Mouse (Mus musculus) hindbrain, postnatal 0 days (tissue): ENCODE measurements around the gene Ankrd23. TPM values are rescaled to one million over a fixed set of nuclear protein-coding genes. Genes with fewer than 3 reads are reported as not detected.

Experiments
- ATAC-seq: fragments of 200-750 bp; cut with Nextera tagmentation; 2 replicates; pipeline ENCODE4 v1.8.0; 2017; ENCODE audit warnings: mild to moderate bottlenecking, moderate TSS enrichment, moderate library complexity
- DNase-seq: peaks from one replicate; pipeline ENCODE4 v3.0.0-alpha.2; 2015; ENCODE audit warnings: low spot score
- H3K27ac ChIP-seq: fragments of 300-500 bp; sonication (generic); 2 replicates; pipeline ENCODE4 v1.5.1; 2014; ENCODE audit warnings: mild to moderate bottlenecking
- H3K27me3 ChIP-seq: fragments of 300-500 bp; sonication (generic); 2 replicates; pipeline ENCODE4 v1.6.1; 2014; ENCODE audit warnings: low read length, mixed read lengths; ENCODE audit not compliant: insufficient read depth
- H3K36me3 ChIP-seq: fragments of 300-500 bp; sonication (generic); 2 replicates; pipeline ENCODE4 v1.6.1; 2014; ENCODE audit warnings: low read length, mixed read lengths; ENCODE audit not compliant: insufficient read depth
- H3K4me1 ChIP-seq: fragments of 300-500 bp; sonication (generic); 2 replicates; pipeline ENCODE4 v1.6.1; 2014; ENCODE audit warnings: antibody characterized with exemption, low read length, mixed read lengths; ENCODE audit not compliant: insufficient read depth
- H3K4me2 ChIP-seq: fragments of 300-500 bp; sonication (generic); 2 replicates; pipeline ENCODE4 v1.6.1; 2014; ENCODE audit warnings: low read depth, mild to moderate bottlenecking, low read length, moderate library complexity, mixed read lengths
- H3K4me3 ChIP-seq: fragments of 300-500 bp; sonication (generic); 2 replicates; pipeline ENCODE4 v1.5.1; 2014; ENCODE audit warnings: low read length
- H3K9ac ChIP-seq: fragments of 300-500 bp; sonication (generic); replicated peaks from 2 replicates; pipeline ENCODE4 v1.6.1; 2014; ENCODE audit warnings: mild to moderate bottlenecking, low read length, moderate library complexity, mixed read lengths
- H3K9me3 ChIP-seq: fragments of 300-500 bp; sonication (generic); 2 replicates; pipeline ENCODE4 v1.6.1; 2016; ENCODE audit warnings: low read length, mixed read lengths
- CTCF ChIP-seq: IDR thresholded peaks from 2 replicates; pipeline ENCODE4 v1.5.1; 2016; ENCODE audit warnings: antibody characterized with exemption, control low read depth, low read depth
- WGBS: fragments of 180-500 bp; shearing (Covaris S2); extraction: QIAGEN DNeasy Blood & Tissue Kit; methylation state at CpG from one replicate; pipeline ENCODE4 v1.1.7; 2014; 5-methylcytosine and 5-hydroxymethylcytosine counted together
- polyA plus RNA-seq: library from polyadenylated mRNA; unstranded; fragments of >200 nt; fragmentation: Nextera tagmentation; extraction: Ambion mirVana; gene quantifications from 2 replicates; pipeline ENCODE4 v1.2.1, GENCODE M21; 2015
- total RNA-seq: library from RNA; depleted of rRNA; stranded (reverse); fragments of >200 nt; gene quantifications from 2 replicates; pipeline ENCODE4 v1.2.3, GENCODE M21; 2014

Gene Ankrd23
- total and polyA plus RNA-seq, 2 experiments from 2014 or later = 11.2 to 11.5 TPM

DNA sequence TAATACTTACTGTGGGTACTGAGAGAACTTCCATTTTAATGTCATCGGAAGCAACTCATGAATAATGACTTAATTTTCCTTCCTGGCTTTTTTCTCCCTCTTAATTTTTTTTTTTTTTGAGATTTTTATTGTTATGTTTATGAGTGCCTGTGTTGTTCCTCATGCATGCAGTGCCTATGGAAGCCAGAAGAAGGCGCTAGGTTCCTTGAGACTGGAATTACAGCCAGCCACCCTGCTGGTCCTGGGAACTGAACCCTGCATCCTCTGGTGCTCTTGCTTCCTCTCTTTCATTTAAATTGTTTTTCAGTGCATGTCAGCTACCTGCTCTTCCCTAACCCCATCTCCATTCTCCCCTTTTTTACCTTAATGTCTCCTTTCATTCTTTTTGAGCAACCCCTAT is 23.0 kb downstream of the Ankrd23 start:
- no peak overlapping the region for H3K9ac ChIP-seq
- 17% methylated on average over 2 of the region's 2 CpGs for WGBS

DNA sequence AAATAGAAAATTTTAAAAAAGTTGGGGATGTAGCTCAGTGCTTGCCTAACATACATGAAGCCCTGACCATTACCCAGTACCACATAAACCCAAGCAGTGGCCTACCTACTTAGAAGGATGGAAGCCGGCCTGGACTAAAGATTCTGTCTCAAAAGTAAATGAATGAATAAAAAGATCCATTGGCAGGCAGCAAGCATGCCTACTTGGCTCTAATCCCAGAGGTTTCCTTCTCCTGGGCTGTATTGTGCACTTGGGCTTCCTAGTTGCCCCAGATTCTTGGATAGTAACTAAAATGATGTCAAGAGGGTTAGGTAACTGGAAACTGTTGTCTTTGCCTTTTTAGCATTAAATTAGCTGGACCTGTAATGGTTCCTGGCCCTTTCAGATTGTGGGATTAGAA is 23.4 kb downstream of the Ankrd23 start:
- Histone ChIP-seq H3K4me1 (peaks cover 20% of the 10 kb centered on the region), H3K4me2 (peak overlapping the region; percentile 87), H3K27ac (peak overlapping the region; percentile 97; the same call in 1 of the 2 replicates), H3K9me3 (no peaks in the 10 kb centered on the region), H3K9ac (peak overlapping the region; percentile 83), H3K4me3 (peak overlapping the region; percentile 93), H3K36me3 (no peaks in the 10 kb centered on the region), H3K27me3 (no peaks in the 10 kb centered on the region)
- DNase-seq (peak; percentile 52), ATAC-seq (no peak)
- 5% methylated on average over 1 of the region's 1 CpGs for WGBS
- no peak for TF ChIP-seq CTCF

More for the DNA sequence above, 23.0 kb downstream of the Ankrd23 start:
- ATAC-seq = no peak
- Histone ChIP-seq H3K36me3 (0 out of 2 replicates have a peak, but pooled peaks cover 2% of the 10 kb centered on the region), H3K9me3 (no peaks in the 10 kb centered on the region), H3K4me3 (peak overlapping the region; percentile 93), H3K27ac (no peak overlapping the region), H3K4me2 (peak overlapping the region; percentile 87), H3K4me1 (peaks cover 20% of the 10 kb centered on the region), H3K27me3 (no peaks in the 10 kb centered on the region)
- TF ChIP-seq CTCF = peak; percentile 74
- DNase-seq = peak; percentile 74

DNA sequence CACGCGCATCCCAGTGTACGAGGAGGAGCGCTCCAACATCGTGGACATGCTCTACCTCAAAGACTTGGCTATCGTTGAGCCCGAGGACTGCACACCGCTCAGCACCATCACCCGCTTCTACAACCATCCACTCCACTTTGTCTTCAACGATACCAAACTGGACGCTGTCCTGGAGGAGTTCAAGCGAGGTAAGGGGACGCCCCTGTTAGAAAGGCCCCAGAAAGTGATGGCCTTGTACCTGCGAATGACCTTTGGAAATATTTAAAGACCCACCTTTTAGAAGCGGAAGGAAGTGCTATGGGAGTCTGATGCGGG is 23.8 kb downstream of the Ankrd23 start:
- Histone ChIP-seq H3K27ac (peak overlapping the region; percentile 97), H3K4me3 (peak overlapping the region; percentile 93), H3K9me3 (no peaks in the 10 kb centered on the region), H3K27me3 (no peaks in the 10 kb centered on the region), H3K4me1 (peaks cover 20% of the 10 kb centered on the region), H3K36me3 (peaks cover under 1% of the 10 kb centered on the region; the same call in 1 of the 2 replicates), H3K4me2 (peak overlapping the region; percentile 87), H3K9ac (peak overlapping the region; percentile 83)
- ATAC-seq = no peak
- DNase-seq = no peak
- no peak for TF ChIP-seq CTCF
- WGBS = under 1% methylated on average over 16 of the region's 16 CpGs

DNA sequence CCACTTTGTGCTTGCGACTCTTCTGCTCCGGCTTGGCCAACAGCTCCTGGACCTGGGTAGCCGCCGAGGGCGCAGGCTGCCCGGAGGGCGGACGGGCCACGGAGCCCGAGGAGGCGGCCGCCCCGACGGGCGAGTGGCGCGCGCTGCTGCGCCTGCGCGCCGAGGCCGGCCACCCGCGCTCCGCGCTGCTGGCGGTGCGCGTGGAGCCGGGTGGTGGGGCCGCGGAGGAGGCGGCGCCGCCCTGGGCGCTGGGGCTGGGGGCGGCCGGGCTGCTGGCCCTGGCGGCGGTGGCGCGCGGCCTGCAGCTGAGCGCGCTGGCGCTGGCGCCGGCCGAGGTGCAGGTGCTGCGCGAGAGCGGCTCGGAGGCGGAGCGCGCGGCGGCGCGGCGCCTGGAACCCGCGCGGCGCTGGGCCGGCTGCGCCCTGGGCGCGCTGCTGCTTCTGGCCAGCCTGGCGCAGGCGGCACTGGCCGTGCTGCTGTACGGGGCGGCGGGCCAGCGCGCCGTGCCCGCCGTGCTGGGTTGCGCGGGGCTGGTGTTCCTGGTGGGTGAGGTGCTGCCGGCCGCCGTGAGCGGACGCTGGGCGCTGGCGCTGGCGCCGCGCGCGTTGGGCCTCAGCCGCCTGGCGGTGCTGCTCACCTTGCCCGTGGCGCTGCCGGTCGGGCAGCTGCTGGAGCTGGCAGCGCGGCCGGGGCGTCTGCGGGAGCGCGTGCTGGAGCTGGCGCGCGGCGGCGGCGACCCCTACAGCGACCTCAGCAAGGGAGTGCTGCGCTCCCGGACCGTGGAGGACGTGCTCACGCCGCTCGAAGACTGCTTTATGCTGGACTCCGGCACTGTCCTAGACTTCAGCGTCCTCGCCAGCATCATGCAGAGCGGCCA is 24.4 kb downstream of the Ankrd23 start:
- peak overlapping the region; percentile 93 for H3K4me3 ChIP-seq
- H3K4me2 ChIP-seq = peak overlapping the region; percentile 87
- ATAC-seq = peak; percentile 67
- H3K27ac ChIP-seq = peak overlapping the region; percentile 97
- H3K9ac ChIP-seq = peak overlapping the region; percentile 83
- no peaks in the 10 kb centered on the region for H3K27me3 ChIP-seq
- no peaks in the 10 kb centered on the region for H3K9me3 ChIP-seq
- no peak for TF ChIP-seq CTCF
- DNase-seq = peak; percentile 75
- peaks cover 6% of the 10 kb centered on the region; the same call in 1 of the 2 replicates for H3K36me3 ChIP-seq
- WGBS = under 1% methylated on average over 83 of the region's 126 CpGs
- H3K4me1 ChIP-seq = peaks cover 20% of the 10 kb centered on the region

DNA sequence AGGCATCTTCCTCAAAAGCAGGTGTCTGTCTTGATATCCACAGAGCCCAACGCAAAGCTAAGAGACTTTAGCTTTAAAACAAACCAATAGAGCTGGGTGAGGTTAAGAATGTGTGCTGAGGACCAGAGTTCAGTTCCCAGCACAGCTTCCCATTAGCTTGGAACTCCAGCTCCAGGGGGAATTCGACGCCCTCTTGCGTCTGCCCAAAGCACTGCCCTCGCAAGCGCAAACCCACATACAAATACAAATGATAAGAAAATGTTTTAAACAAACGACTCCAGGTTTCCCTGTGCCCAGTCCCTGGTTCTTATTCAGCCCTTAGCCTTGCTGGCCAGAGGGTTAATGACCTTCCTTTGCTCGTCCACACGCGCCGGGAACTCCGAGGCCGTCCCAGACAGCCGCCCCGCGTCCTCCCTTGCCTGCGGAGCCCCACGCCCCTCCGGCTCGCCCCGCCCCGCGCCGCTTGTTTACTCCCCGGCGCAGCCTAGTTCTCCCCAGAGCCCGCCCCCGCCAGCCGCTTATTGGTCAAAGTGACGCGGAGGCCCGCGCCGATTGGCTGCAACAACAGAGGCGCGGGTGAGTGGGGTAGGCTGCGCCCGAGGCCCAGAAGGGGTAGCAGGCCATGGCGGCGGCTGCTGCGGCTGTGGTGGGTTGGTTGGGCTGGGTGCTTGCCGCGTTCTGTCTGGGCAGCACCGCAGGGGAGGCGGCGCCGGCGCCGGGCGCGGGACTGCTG is 25.2 kb downstream of the Ankrd23 start, which contains the start of gene Cnnm3:
TSS of gene Cnnm3 (plus strand) at position 579 of the 733 bp plus-strand sequence.
- no peaks in the 10 kb centered on the region for H3K27me3 ChIP-seq
- H3K27ac ChIP-seq = peak within 1 kb of the TSS; percentile 97
- peak within 1 kb of the TSS; percentile 87 for H3K4me2 ChIP-seq
- ATAC-seq (peak; percentile 97), DNase-seq (peak; percentile 98)
- TF ChIP-seq CTCF = peak; percentile 62
- WGBS = 1% methylated on average over 50 of the region's 51 CpGs
- H3K9me3 ChIP-seq = no peaks in the 10 kb centered on the region
- peak within 1 kb of the TSS; percentile 83 for H3K9ac ChIP-seq
- H3K4me1 ChIP-seq = peaks cover 20% of the 10 kb centered on the region
- H3K36me3 ChIP-seq = peaks cover 9% of the 10 kb centered on the region; the same call in 1 of the 2 replicates
- H3K4me3 ChIP-seq = peak within 1 kb of the TSS; percentile 93

DNA sequence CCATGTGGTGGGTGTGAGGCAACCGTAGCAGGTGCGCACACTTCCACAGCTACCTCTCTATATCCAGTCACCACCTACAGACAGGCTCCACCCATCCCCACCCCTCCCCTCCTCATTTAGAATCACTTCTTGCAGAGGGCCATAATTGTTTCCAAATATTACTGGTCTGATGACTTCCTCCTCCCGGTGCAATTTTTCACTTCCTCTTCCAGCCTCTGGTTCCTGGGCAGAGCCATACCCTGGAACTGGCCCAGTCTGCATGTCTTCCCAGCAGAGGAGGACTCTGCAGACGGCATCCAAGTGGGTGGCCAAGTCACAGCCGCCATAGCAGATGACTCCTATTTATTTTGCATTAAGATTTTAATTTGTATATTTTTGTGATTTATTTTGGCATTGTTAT is 28.4 kb downstream of the Ankrd23 start:
- H3K4me2 ChIP-seq = no peak overlapping the region
- DNase-seq = no peak
- H3K27me3 ChIP-seq = no peaks in the 10 kb centered on the region
- no peaks in the 10 kb centered on the region for H3K9me3 ChIP-seq
- peaks cover 2% of the 10 kb centered on the region; the same call in 1 of the 2 replicates for H3K4me1 ChIP-seq
- no peak for ATAC-seq
- TF ChIP-seq CTCF = no peak
- H3K27ac ChIP-seq = no peak overlapping the region
- H3K9ac ChIP-seq = no peak overlapping the region
- no peak overlapping the region for H3K4me3 ChIP-seq
- peaks cover 9% of the 10 kb centered on the region; the same call in 1 of the 2 replicates for H3K36me3 ChIP-seq
- WGBS = 80% methylated on average over 5 of the region's 5 CpGs
